Mouse (Mus musculus): ENCODE results near the gene Gpx4. TPM values are rescaled to one million over a fixed set of nuclear protein-coding genes. Genes with fewer than 3 reads are reported as not detected.

The Gpx4 gene
- total and polyA plus RNA-seq, 3 experiments: 1,287 to 1,827 (median 1,377) TPM

DNA sequence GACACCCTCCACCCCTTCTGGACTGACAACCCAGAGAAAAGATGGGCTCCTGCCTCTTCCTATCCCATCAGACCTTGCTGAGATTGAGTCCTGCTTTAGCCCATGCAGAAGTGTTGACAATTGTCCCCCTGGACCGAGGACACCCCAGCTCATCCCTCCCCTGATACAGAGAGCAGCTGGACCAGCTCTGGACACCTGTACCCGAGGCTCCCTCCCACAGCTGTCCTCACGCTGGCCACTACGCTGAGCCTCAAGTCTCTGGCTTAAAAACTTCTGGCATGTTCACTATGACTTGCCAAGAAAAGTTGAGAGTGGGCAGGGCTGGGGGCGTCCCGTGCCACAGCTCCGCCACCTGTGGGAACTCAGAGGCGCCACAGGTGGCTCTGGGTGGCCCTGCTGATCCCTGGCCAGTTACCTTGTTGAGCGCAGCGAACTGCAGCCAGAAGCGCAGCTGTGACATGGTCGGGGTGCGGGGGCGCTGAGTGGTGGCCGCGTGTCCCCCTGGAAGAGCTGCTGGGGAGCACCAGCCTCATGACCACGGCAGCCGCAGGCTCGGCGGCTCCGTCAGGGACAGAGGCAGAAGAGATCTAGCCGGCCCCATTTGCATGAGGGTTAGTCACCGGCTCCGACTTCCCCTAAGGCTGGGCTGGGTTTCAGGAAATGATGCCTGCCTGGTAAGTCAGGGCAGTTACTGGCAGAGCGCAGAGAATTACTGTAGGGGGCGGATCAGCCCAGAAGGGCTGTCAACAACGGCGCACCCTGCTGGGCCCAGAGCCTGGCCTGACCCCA lies 28.0 kb downstream of the Gpx4 start:
- peak; percentile 91 for DNase-seq

DNA sequence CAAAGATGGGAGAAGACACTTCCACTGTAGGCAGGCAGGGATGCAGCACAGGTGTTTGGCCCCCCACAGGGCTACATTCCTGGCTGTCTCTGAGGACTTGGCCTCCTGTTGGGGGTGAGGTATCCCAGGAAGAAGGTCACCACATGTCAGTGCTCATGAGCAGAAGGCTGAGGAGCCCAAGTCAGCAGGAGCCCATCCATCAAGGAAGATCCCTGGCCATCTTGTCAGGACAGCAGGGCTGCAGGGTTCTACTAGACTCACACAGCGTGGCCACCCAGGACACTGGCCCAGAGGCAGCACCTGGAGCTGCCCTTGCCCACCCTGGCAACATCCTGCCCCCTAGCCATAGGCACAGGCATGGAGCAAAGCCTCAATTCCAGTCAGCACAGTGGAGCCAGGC lies 29.0 kb downstream of the Gpx4 start:
- DNase-seq: no peak

DNA sequence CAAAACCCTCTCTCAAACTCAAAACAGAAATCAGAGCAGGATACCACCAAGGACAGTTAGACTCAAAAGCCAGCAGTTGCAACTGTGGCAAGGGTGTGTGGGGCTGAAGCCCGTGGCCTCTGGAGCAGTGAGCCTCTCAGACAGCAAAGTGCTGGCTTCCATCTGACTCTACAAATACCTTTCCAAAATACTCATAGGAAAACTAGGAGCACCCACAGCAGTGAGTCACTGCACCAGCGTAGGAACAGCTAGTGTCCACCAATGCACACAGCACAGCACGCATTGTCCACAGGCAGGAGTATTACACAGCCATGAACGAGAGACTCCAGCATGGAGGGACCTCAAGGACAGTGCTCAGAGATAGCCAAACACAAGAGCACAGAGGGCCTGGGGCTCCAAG lies 29.4 kb downstream of the Gpx4 start:
- no peak for DNase-seq

DNA sequence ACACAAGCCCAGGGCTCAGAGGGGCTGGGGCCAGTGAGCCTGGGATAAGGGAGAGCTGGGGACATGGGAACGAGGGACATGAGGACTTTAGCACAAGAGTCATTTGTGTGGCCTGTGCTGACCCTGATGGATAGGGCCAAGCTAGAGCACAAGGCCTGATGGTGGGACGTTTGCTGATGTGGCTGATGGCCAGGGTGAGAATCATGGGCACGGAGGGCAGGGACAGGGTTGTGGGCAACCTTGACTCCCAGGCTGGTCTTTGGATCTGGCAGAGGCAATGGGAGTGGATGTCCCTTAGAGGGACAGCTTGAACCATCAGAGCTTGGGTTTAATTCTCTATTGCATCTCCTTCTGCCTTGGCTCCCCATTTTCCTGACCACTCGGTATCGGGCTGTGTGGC lies 30.3 kb downstream of the Gpx4 start:
- no peak for DNase-seq

DNA sequence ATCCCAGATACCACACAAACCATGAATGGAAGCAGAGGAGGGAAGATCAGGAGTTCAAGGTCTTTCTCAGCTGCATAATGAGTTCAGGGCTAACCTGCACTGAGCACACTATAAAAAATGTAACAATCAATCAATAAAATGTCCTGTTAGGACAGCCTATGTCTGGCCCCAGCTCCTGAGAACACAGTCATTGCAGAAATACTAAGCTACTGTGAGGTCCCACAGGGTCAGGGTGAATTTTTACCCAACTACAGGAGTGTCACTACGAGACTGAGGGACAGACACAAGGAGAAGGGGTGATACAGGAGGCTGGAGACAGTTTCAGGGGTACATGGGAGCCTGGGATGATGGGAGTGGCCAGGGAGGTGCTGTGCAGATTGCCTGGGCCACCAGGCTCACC lies 31.4 kb downstream of the Gpx4 start:
- peak; percentile 69 for DNase-seq

DNA sequence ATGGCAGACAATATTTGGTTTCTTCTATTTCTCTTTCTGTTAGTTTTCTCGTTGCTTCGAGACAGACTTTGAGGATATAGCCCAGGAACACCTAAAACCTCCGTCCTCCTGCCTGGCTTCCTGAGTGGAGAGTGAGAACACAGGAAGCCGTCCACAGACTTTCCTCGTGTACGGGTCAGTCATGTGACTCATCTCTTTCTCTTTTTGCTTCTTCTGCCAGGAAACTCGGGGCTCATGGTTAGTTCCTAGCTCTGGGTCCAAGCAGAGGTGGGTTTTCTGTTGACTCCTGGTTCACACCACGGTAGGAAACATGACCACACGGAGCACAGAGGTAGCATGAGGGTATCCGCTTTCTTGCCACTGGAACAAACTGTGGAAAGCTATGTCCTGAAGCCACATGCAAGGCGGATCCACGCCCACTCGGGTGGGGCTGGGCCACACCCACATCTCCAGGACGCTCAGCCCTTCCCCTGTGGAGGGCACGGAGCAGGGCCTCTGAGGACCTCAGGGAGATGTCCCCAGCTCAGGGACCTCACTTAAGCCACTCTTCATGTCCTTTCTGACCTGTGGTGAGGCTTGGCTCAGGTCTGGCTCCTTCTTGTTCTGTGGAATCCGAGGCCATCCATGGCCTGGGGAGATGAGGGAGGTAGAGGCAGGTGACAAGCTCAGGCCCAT lies 33.6 kb downstream of the Gpx4 start:
- DNase-seq: no peak

DNA sequence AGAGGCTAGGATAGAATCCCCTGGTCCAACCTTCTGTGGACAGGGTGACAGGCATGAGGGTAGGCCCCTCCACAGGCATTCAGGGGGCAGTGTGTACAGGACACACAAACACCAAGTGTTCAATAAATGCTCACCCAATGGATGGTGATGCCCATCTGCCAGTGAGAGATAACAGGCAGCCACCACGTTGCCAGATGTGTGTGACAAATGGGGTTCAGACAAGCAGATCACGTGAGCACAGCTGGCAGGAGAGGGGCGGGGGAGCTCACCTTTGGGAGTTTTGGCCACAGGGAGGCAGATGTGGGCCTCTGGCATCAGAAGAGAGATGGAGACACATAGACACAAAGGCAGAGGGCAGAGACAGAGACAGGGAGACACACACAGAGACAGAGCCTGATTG lies 34.1 kb downstream of the Gpx4 start:
- DNase-seq: no peak

DNA sequence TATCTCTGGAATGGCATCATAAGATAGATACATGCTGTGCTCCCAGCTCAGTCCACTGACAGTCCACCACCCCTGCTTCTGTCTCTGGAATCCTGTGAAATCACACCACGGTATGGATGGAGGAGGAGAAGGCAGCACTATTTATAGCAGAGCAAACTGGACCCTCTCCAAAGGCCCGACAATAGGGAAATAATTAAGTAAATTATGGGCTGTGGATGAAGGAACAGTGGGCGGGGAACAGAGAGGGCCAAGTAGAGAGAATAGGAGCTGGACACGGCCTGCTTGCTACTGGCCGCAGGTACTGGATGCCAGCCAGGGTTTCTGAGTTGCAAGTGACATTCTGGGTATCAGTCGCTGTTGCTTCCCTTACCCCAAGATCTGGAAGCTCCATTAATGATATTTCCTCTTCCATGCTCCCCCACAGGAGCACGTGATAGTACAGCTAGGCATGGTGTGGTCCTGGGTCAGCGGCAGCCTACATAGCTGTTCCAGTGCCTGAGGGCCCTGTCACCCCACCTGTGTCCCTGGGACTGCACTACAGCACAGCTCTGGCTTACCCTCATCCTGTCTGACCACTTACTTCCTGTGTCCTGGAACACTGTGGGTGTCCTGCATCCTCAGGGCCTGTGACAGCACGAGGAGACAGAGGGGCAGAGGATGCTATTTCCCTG lies 38.0 kb downstream of the Gpx4 start:
- DNase-seq: no peak

DNA sequence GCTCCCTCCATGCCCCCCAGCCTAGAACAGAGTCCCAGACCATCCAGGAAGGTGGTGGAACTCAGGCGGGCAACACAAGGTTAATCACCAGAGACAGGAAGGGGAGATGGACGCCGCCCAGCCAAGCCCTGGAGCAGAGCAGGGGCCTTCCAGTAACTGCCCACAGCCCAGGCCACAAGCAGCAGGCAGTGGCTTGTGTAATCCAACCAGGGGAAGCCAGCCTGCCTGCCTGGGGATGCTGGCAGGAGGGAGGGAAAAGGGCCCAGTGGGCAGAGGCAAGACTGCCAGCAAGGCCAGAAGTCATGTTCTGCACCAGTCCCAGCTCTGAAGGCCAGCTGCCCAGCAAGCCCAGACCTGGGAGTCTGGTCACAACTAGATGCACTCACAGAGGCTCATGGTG lies 39.9 kb downstream of the Gpx4 start:
- DNase-seq: peak; percentile 74

DNA sequence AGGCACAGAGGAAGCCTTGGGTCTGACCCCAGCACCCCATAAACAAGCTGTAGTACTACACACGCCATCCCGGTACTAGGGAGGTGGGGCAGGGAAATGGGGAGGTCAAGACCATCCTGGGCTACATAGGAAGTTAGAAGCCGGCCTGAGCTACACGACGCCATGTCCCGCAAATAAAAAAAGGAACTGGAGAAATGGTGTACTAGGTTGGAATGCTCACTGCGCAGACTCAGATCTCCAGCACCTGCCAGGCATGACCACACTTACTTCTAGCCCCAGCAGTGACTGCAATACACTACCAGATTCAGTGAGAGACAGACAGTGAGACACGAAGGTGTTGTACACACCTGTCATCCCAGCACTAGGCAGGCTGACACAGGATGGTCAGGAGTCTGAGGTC lies 40.5 kb downstream of the Gpx4 start:
- no peak for DNase-seq

DNA sequence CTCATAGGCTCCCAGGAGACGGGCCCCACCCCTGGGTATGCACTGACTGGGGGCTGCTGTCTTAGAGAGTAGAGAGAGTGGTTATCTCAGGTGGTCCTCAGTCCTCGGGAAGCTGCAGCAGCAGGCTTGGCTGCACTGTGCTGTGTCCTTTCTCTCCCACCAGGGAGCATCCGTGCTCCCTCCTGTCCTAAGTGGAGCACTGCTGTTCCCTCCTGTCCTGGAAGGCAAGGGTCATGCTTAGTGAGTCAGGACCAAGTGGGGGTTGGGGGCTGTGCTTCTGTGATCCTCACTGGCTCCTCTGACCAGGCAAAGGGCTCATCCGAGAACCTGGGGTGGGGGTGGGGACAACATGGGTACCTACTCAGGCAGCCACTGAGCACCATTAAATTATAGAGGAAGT lies 42.2 kb downstream of the Gpx4 start:
- no peak for DNase-seq

DNA sequence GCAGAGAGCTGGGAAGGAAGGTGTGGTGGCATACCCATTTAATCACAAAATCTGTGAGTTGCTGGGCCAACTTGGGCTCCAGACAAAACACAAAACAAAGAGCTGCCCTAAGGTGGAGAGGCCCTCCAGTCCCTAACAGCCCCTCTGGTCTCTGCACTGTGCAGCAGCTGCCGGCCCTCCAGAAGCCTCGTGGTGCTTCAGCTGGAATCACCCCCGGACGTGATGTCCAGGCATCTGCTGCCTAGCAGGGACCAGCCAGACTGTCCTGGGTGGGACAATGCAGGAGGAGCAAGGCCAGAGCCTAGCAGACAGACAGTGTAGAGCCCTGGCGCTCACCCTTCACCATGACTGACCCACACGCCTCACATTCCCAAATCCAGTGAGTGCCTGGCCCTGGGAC lies 44.6 kb downstream of the Gpx4 start:
- DNase-seq: no peak

DNA sequence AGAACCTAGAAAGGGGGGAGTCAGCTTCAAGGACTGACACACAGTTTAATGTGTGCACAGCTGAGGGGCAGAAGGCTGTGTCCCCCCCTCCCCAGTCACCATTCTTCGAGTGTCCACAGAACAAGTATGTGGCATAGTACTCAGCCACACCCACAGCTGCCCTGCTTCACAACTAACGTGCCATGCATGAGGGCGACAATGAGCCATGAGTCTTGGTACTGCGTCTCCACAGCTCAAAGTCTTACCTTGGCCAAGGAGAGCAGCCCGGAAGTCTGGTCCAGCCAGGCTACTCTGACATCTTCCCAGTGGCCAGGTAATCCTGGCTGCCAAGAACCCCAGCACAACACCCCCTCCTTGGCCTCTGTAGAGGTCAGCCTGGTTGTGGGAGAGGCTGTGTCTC lies 45.7 kb downstream of the Gpx4 start:
- no peak for DNase-seq

DNA sequence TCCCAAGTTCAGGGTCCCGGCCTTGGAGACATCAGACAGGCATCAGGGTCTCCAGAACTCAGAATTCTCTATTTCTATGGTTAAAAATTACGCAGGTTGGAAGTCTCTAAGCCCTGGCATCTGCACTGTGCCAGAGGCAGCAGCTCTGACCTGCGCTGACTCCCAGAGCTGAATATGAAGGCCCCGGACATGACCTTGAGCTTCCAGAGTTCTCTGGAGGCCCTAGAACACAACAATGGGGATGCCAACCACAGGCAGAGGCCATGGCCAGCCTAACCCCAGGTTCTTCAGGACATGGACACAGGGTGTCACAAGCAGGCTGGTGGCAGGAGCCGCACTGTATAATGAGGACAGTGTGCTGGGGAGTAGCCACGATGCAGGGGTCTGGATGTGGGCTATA lies 47.1 kb downstream of the Gpx4 start:
- DNase-seq: peak; percentile 82

DNA sequence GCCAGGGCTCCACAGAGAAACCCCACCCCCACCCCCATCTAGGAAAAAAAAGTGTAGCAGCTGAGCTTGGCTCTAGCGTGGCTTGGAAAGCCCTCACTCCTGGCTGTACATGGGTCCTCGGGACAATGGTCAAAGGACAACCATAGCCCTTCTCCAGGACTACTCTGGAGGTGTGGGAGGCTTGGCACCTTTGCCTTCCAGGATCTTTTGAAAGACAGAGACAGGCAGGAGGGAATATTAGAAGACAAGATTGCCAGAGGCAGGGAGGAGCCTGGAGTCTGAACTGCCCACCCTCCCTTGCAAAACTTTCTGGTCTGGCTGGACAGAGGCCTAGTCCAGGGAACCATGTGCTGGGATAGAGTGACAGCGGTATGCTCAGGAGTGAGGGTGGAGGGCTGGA lies 47.7 kb downstream of the Gpx4 start:
- DNase-seq: peak; percentile 48

DNA sequence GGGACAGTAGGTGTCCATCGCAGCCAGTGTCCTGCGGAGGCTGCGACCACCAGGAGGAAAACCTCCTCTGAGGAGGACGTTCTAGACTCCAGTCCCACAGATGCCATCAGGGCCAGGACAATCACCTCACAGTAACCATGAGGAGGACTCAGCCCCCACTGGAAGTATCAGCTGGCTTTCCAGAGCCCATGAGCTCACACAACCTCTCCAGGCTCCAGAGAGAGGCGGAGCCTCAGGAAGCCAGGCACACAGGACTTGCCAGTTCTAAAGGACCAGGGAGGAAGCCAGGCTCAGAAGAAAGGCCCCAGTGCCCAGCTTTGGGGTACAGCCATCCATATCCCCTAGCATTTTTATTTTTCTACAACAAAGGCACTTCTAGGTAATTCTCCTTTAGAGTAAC lies 48.6 kb downstream of the Gpx4 start:
- peak; percentile 54 for DNase-seq

DNA sequence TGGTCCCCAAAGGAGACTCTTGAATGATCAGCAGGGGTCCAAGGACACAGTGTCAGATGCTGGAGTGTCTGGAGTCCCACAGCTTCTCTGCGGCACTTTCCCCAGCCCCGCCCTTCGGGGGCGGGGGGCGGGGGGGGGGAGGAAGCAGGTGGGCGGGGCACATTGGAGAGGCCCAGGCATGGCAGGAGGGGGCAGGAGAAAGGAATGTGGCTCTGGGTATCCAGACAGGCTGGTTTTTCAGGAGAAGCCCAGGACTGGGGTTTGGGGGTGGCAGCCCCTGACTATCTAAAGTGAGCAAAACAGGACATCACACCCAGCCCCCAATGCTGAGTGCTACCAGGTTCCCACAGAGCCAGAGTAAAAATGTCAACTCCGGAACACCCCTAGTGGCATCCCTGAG lies 50.3 kb downstream of the Gpx4 start:
- no peak for DNase-seq

DNA sequence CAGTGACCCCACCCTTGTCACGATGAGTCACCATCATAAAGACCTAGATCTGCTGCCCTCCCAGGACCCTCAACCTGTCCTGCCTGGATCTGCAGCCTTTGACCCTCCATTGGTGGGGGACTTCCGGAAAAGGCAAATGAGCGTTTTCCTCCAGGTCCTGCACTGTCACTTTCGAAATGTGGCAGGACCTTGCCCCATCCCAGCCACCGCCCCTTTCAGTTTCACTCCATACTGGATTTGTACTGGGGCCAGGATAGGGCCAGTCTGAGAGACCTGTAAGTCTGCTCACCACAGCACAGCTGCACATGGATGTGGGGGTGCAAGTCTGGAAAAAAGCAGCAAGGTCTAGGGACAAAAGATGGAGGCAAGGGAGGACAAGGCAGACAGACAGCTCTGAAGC lies 51.7 kb downstream of the Gpx4 start:
- DNase-seq: peak; percentile 69

DNA sequence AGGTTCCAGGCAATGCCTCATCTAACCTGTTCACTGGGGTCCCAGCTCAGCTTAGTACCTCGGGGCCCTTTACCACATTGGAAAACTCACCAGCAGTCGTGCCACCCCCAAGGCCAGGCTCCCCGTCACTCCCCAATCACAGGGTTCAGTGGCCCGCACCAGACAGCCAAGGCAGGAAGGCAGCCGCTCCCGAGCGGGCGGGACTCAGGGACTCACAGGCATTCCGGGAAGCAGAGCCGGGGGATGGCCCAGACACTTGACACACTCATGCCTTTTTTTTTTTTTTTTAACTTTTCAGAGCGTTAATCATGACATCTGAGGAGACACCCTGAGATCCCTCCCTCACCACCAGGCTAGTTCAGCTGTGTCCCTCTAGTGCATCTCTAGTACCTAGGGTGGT lies 54.0 kb downstream of the Gpx4 start:
- peak; percentile 83 for DNase-seq

DNA sequence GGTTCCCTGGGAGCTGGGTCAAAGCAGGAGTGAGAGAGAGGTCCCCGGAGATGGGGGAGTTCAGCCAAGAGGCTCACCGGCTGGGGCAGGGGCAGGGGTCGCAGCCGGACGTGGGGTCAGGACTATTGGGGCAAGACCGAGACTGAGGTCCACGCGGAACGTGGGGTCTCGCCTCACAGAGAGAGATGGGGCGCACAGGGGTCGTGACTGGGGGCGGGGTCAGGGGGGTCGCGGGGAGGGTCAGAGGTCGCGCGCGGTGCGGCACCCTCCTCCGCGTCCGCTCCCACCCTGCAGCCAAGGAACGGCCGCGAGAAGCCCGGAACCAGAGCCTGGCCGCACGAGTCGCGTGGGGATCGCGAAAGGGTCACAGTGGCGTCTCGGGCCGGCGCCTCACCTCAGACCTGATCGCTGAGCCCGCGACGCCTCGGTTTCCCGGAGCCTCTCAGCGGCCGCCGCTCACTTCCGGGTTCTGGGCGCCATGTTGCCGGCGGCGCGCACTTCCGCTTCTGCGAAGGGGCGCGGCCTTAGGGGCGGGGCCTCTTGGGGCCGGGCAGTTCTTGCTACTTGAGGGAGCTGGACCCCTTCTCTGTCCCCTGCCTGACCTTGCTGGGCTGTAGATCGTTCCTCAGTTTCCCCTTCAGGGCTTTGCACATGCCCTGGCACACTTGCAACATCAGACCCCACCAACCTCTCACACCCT lies 55.4 kb downstream of the Gpx4 start:
- peak; percentile 90 for DNase-seq

DNA sequence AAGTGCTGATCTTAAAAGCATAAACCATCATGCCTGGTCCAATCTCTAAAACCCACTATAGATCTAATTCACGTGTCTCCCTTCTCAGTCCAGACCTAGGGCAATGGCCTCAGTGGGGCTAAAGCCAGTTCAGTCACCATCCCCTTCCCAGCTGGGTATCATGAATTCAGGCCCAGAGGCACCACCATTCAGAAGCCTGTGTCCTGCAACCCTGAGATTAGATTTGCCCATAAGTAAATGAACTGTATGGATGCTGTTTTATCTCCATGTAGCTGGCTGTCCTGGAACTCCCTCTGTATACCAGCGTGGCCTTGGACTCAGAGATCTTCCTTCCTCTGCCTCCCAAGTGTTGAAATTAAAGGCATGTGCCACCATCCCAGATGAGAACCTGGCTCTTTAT lies 56.1 kb downstream of the Gpx4 start:
- no peak for DNase-seq

DNA sequence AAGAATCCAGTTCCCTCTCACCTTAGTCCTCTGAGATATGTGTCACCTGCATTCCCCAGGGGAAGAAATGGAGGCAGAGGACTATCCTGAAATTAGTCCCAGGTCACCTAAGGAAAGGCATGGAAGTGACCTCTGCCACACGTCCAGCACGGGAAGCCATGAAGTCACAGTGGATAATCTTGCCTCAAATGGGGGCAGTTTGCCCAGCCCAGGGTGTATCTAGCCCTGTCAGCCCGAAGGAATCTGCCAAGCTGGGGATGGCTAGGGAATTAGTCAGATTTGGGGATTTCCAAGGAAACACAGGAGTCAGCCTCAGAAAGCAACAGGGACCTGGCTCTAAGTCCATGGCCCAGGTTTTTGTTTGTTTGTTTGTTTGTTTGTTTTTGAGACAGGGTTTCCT lies 57.2 kb downstream of the Gpx4 start:
- peak; percentile 71 for DNase-seq

DNA sequence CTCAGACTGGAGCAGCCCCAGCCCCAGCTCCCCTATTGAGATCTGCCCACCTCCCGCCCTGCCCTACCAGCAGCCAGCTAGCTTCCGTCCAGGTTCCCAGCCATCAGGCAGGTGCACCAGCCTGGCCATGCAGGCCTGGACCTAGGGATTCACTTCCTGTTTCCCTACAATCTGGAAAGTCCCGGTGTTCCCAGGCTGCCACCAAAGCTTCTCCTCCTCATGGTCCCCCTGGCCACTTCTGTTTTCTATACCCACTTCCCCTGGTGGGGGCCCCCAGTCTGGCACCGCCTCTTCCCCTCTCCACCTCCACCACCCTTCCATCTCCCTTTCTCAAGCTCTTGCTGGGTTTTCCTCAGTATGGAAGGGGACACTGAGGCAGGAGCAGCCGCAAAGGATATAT lies 58.5 kb downstream of the Gpx4 start, which contains the start of gene Sbno2:
TSS of gene Sbno2 (minus strand) at position 112 of the 400 bp plus-strand sequence.
- DNase-seq: no peak
